Mouse (Mus musculus): ENCODE data around the gene Kcnj8.
"Not testable (repeated sequence)": the region's sequence is repeated elsewhere in the genome, so short reads cannot be mapped to it uniquely, and the experiment has no call there.

Kcnj8 gene

GRCm38 (mm10) chr6:142550871-142551270 is 20.5 kb downstream of the Kcnj8 start:
- no peak for DNase-seq (ENCODE audit: low read depth, low spot score)

- DNase-seq (ENCODE audit: low read depth, low spot score): no peak
Measured at GRCm38 (mm10) chr6:142548377-142548776, 23.0 kb downstream of the Kcnj8 start.

- no peak for DNase-seq (ENCODE audit: low read depth, low spot score)
Measured at GRCm38 (mm10) chr6:142545132-142545531, 26.3 kb downstream of the Kcnj8 start.

GRCm38 (mm10) chr6:142543648-142544047 is 27.8 kb downstream of the Kcnj8 start:
- no peak for DNase-seq (ENCODE audit: low read depth, low spot score)

- no peak for DNase-seq (ENCODE audit: low read depth, low spot score)
Measured at GRCm38 (mm10) chr6:142542800-142543175, 28.6 kb downstream of the Kcnj8 start.

- no peak for DNase-seq (ENCODE audit: low read depth, low spot score)
Measured at GRCm38 (mm10) chr6:142542082-142542799, 29.2 kb downstream of the Kcnj8 start.

GRCm38 (mm10) chr6:142540561-142541160 is 30.8 kb downstream of the Kcnj8 start:
- no peak for DNase-seq (ENCODE audit: low read depth, low spot score)

GRCm38 (mm10) chr6:142540131-142540530 is 31.3 kb downstream of the Kcnj8 start:
- DNase-seq (ENCODE audit: low read depth, low spot score): no peak

- no peak for DNase-seq (ENCODE audit: low read depth, low spot score)
Measured at GRCm38 (mm10) chr6:142538503-142538902, 32.9 kb downstream of the Kcnj8 start.

GRCm38 (mm10) chr6:142533412-142533811 is 38.0 kb downstream of the Kcnj8 start:
- DNase-seq (ENCODE audit: low read depth, low spot score): no peak

GRCm38 (mm10) chr6:142532686-142533085 is 38.7 kb downstream of the Kcnj8 start:
- DNase-seq (ENCODE audit: low read depth, low spot score): no peak

- DNase-seq (ENCODE audit: low read depth, low spot score): no peak
Measured at GRCm38 (mm10) chr6:142532141-142532540, 39.3 kb downstream of the Kcnj8 start.

GRCm38 (mm10) chr6:142530378-142530777 is 41.0 kb downstream of the Kcnj8 start:
- DNase-seq (ENCODE audit: low read depth, low spot score): no peak

- DNase-seq (ENCODE audit: low read depth, low spot score): no peak
Measured at GRCm38 (mm10) chr6:142529680-142530079, 41.7 kb downstream of the Kcnj8 start.

GRCm38 (mm10) chr6:142527931-142528562 is 43.4 kb downstream of the Kcnj8 start:
- no peak for DNase-seq (ENCODE audit: low read depth, low spot score)

GRCm38 (mm10) chr6:142524635-142525308 is 46.6 kb downstream of the Kcnj8 start:
- DNase-seq (ENCODE audit: low read depth, low spot score): peak; percentile 60

- DNase-seq (ENCODE audit: low read depth, low spot score): no peak
Measured at GRCm38 (mm10) chr6:142521591-142522110, 49.8 kb downstream of the Kcnj8 start.

GRCm38 (mm10) chr6:142519110-142519509 is 52.3 kb downstream of the Kcnj8 start:
- DNase-seq (ENCODE audit: low read depth, low spot score): no peak

GRCm38 (mm10) chr6:142515379-142515778 is 56.0 kb downstream of the Kcnj8 start:
- not testable (repeated sequence) for DNase-seq (ENCODE audit: low read depth, low spot score)

- no peak for DNase-seq (ENCODE audit: low read depth, low spot score)
Measured at GRCm38 (mm10) chr6:142514912-142515311, 56.5 kb downstream of the Kcnj8 start.

Measured in retina, postnatal 7 days (tissue).